Mouse (Mus musculus) G1E (cell line): ENCODE measurements around the gene Atp2b2. TPM values are rescaled to one million over a fixed set of nuclear protein-coding genes. Genes with fewer than 3 reads are reported as not detected.

ENCODE experiments used
- ATAC-seq: 2 replicates; pipeline ENCODE4 v1.8.0; 2016; ENCODE audit warnings: mild to moderate bottlenecking; ENCODE audit not compliant: insufficient number of reproducible peaks, poor library complexity, low FRiP score, severe bottlenecking; ENCODE audit errors: extremely low read depth
- DNase-seq: peaks from one replicate; pipeline ENCODE4 v3.0.0; 2012; ENCODE audit warnings: low spot score
- H3K27me3 ChIP-seq: 2 replicates; pipeline ENCODE4 v1.6.1; 2012; ENCODE audit warnings: mild to moderate bottlenecking, low read length, inconsistent platforms; ENCODE audit not compliant: insufficient read depth
- H3K36me3 ChIP-seq: replicated peaks from 2 replicates; pipeline ENCODE3; 2012; ENCODE audit warnings: mild to moderate bottlenecking, inconsistent platforms
- H3K4me1 ChIP-seq: 2 replicates; pipeline ENCODE4 v1.6.1; 2012; ENCODE audit warnings: low read depth, low read length, inconsistent platforms, mixed read lengths; ENCODE audit not compliant: insufficient read depth
- H3K4me3 ChIP-seq: 2 replicates; pipeline ENCODE4 v1.5.1; 2012; ENCODE audit warnings: low read depth, mild to moderate bottlenecking, inconsistent platforms, low read length, moderate library complexity, mixed read lengths
- H3K9me3 ChIP-seq: replicated peaks from 2 replicates; pipeline ENCODE4 v1.6.1; 2012; ENCODE audit warnings: inconsistent platforms
- CTCF ChIP-seq: IDR thresholded peaks from 2 replicates; pipeline ENCODE4 v1.5.1; 2012; ENCODE audit warnings: low read depth, low read length, inconsistent platforms, mixed read lengths
- GATA1 ChIP-seq: IDR thresholded peaks from 2 replicates; pipeline ENCODE4 v1.6.1; 2012; ENCODE audit warnings: borderline replicate concordance, low read length, inconsistent platforms, mixed read lengths
- GATA2 ChIP-seq: IDR thresholded peaks from 2 replicates; pipeline ENCODE4 v1.6.1; 2012; ENCODE audit warnings: low read depth, low read length, inconsistent platforms, borderline replicate concordance
- POLR2AphosphoS5 ChIP-seq: IDR thresholded peaks from 2 replicates; pipeline ENCODE4 v1.6.1; 2012; ENCODE audit warnings: low read depth, low read length, inconsistent platforms; ENCODE audit not compliant: insufficient replicate concordance
- TAL1 ChIP-seq: conservative IDR thresholded peaks from 2 replicates; pipeline ENCODE4 v1.6.1; 2012; ENCODE audit warnings: low read depth, low read length, inconsistent platforms, mixed read lengths
- polyA plus RNA-seq: library from polyadenylated mRNA; stranded (reverse); fragments of >175 nt; gene quantifications from 2 replicates; pipeline ENCODE4 v1.2.3, GENCODE M21; 2012
- total RNA-seq, 2 experiments: library from RNA; stranded (forward) in 1 of 2; stranded (reverse) in 1 of 2; fragments of 200-1000 nt in 1 of 2; fragments of >200 nt in 1 of 2; fragmentation: Nextera tagmentation in 1 of 2; gene quantifications; 2 replicates each; pipeline ENCODE4 v1.2.3; 2014 to 2017

The Atp2b2 gene
- total and polyA plus RNA-seq, 3 experiments, result 0.22 TPM; not detected in 2

GRCm38 (mm10) chr6:113929191-113929875, 113.1 kb downstream of the Atp2b2 start:
- H3K4me3 ChIP-seq, result no peak overlapping the region
- DNase-seq, result no peak
- H3K36me3 ChIP-seq, result no peaks in the 10 kb centered on the region
- TF ChIP-seq GATA1 (no peak), TAL1 (no peak), POLR2AphosphoS5 (no peak), CTCF (no peak), GATA2 (no peak)
- peaks cover 63% of the 10 kb centered on the region for H3K9me3 ChIP-seq
- H3K27me3 ChIP-seq, result no peaks in the 10 kb centered on the region
- no peak for ATAC-seq
- H3K4me1 ChIP-seq, result no peaks in the 10 kb centered on the region

- no peak for TF ChIP-seq CTCF
- no peak for TF ChIP-seq POLR2AphosphoS5
- TF ChIP-seq TAL1, result no peak
- TF ChIP-seq GATA2, result no peak
- TF ChIP-seq GATA1, result no peak
- Histone ChIP-seq H3K27me3 (no peaks in the 10 kb centered on the region), H3K4me3 (no peak overlapping the region), H3K36me3 (no peaks in the 10 kb centered on the region), H3K9me3 (peaks cover 57% of the 10 kb centered on the region), H3K4me1 (no peaks in the 10 kb centered on the region)
- DNase-seq (no peak), ATAC-seq (no peak)
Measured at GRCm38 (mm10) chr6:113923249-113923648, 119.2 kb downstream of the Atp2b2 start.

- ATAC-seq (no peak), DNase-seq (no peak)
- peaks cover 77% of the 10 kb centered on the region for H3K9me3 ChIP-seq
- no peaks in the 10 kb centered on the region for H3K27me3 ChIP-seq
- H3K4me1 ChIP-seq, result no peaks in the 10 kb centered on the region
- TF ChIP-seq GATA1 (no peak), GATA2 (no peak), TAL1 (no peak), CTCF (no peak), POLR2AphosphoS5 (no peak)
- no peak overlapping the region for H3K4me3 ChIP-seq
- H3K36me3 ChIP-seq, result no peaks in the 10 kb centered on the region
Measured at GRCm38 (mm10) chr6:113920466-113920865, 121.9 kb downstream of the Atp2b2 start.

- Histone ChIP-seq H3K4me3 (no peak overlapping the region), H3K27me3 (no peaks in the 10 kb centered on the region), H3K36me3 (no peaks in the 10 kb centered on the region), H3K9me3 (peaks cover 92% of the 10 kb centered on the region), H3K4me1 (no peaks in the 10 kb centered on the region)
- ATAC-seq (no peak), DNase-seq (no peak)
- no peak for TF ChIP-seq TAL1
- TF ChIP-seq GATA2, result no peak
- no peak for TF ChIP-seq CTCF
- TF ChIP-seq POLR2AphosphoS5, result no peak
- no peak for TF ChIP-seq GATA1
Measured at GRCm38 (mm10) chr6:113912753-113913152, 129.7 kb downstream of the Atp2b2 start.

- no peaks in the 10 kb centered on the region for H3K36me3 ChIP-seq
- peaks cover 91% of the 10 kb centered on the region for H3K9me3 ChIP-seq
- no peaks in the 10 kb centered on the region for H3K4me1 ChIP-seq
- no peaks in the 10 kb centered on the region for H3K27me3 ChIP-seq
- no peak overlapping the region for H3K4me3 ChIP-seq
- DNase-seq (no peak), ATAC-seq (no peak)
- TF ChIP-seq GATA1 (no peak), TAL1 (no peak), POLR2AphosphoS5 (no peak), CTCF (no peak), GATA2 (no peak)
Measured at GRCm38 (mm10) chr6:113911094-113911493, 131.3 kb downstream of the Atp2b2 start.

- TF ChIP-seq CTCF, result no peak
- TF ChIP-seq TAL1, result no peak
- TF ChIP-seq GATA2, result no peak
- TF ChIP-seq GATA1, result no peak
- TF ChIP-seq POLR2AphosphoS5, result no peak
- Histone ChIP-seq H3K27me3 (no peaks in the 10 kb centered on the region), H3K4me3 (no peak overlapping the region), H3K9me3 (peaks cover 89% of the 10 kb centered on the region), H3K4me1 (no peaks in the 10 kb centered on the region), H3K36me3 (no peaks in the 10 kb centered on the region)
- ATAC-seq, result no peak
- no peak for DNase-seq
Measured at GRCm38 (mm10) chr6:113910411-113911055, 131.9 kb downstream of the Atp2b2 start.
